Mouse (Mus musculus) megakaryocyte, adult 5-6 weeks (primary cell): ENCODE data around the gene Pjvk. TPM values are rescaled to one million over a fixed set of nuclear protein-coding genes. Genes with fewer than 3 reads are reported as not detected.

Experiments
- total RNA-seq, 2 experiments: library from RNA; stranded (forward) in 1 of 2; stranded (reverse) in 1 of 2; fragments of 153-499, 151-499 nt in 1 of 2; fragments of 221-1000, 200-1000 nt in 1 of 2; gene quantifications; 2 replicates each; pipeline versions ENCODE4 v1.2.3 to v1.2.4; 2015 to 2017

Gene Pjvk
- total RNA-seq, 2 experiments from 2014 or later = 0.40 TPM; not detected in 1

Other genes starting within 250 kb of the Pjvk start
- gene Osbpl6, start 242.0 kb upstream of the Pjvk start, total RNA-seq (2015) = not detected in 2 replicates
- 0.07 TPM in 1 of 2 replicates, not detected in the other for gene Osbpl6, start 242.0 kb upstream of the Pjvk start, total RNA-seq (2017)
- 29.5 and 32.9 TPM in 2 replicates for gene Prkra, start 461 bp upstream of the Pjvk start, total RNA-seq (2015)
- 14.5 and 17.3 TPM in 2 replicates for gene Prkra, start 461 bp upstream of the Pjvk start, total RNA-seq (2017)
- 12.3 and 13.2 TPM in 2 replicates for gene Fkbp7, start 24.6 kb downstream of the Pjvk start, total RNA-seq (2015)
- gene Fkbp7, start 24.6 kb downstream of the Pjvk start, total RNA-seq (2017) = 7.0 and 8.1 TPM in 2 replicates
- gene Plekha3, start 26.8 kb downstream of the Pjvk start, total RNA-seq (2015) = 29.7 and 33.4 TPM in 2 replicates
- 16.3 and 20.3 TPM in 2 replicates for gene Plekha3, start 26.8 kb downstream of the Pjvk start, total RNA-seq (2017)